Mouse (Mus musculus) urinary bladder, postnatal 36 days (tissue): ENCODE measurements at regions not wholly inside any gene's neighbourhood (a gene's known extent, or its start where the extent isn't known, plus 50 kb on each side); places are given as distances from the start of the nearest gene placed in this dataset.
A peak's percentile ranks its signal among the peaks of the same experiment; 100 is the strongest.
"Not testable (repeated sequence)": the region's sequence is repeated elsewhere in the genome, so short reads cannot be mapped to it uniquely, and the experiment has no call there.

ENCODE experiments used
- DNase-seq, 2 experiments: peaks; one replicate each; pipeline ENCODE4 v3.0.0; 2022; ENCODE audit warnings: low spot score in 2 of 2, mixed read lengths in 1 of 2

DNA sequence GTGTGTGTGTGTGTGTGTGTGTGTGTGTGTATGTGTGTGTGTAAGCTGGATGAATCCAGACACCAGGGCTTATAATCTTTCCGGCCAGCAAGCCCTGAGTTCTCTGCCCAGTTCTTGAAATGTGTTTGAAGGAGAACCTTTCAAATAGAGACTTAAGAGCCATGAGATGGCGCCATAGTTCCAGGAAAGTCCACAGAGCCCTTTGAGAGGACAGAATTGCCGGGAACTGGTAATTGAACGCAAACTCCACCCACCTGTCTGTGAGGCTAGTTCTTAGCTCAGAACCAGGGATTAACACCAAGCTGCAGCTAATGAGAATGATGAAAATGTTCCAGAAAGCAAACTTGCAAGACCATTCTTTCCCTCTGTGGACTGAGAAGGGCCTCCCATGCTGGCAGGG, 72.2 kb downstream of the Trim42 start:
- DNase-seq = no peak

GRCm38 (mm10) chr9:97295770-97296169, 74.0 kb downstream of the Trim42 start:
- peak in 1 of 2 experiments; percentile 35 for DNase-seq

- DNase-seq = no peak
Observed at GRCm38 (mm10) chr9:97291870-97292269, 77.9 kb downstream of the Trim42 start.

DNA sequence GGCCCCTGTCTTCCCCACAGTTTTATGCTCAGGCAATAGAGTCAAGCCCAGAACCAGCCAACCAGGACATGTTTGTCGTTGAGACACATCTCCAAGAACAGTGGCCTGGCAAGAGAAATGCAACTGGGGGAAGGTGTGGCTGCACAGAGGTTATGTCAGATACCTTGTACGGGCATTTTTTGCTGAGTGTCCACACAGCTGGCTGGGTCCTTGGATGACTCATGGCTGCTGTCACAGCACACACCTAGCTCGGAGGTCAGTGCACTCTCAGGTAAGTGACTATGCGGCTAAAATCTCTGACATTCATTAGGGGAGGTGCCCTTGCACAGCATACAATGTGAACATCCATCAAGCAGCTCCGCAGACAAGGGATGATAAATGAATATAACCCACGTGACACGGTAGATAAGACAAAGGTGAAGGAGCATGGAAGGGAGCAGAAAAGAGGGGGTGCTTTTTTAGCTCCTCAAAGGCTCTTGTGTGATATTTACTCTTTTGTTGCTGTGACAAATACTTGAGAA, 85.4 kb downstream of the Trim42 start:
- DNase-seq = no peak

DNA sequence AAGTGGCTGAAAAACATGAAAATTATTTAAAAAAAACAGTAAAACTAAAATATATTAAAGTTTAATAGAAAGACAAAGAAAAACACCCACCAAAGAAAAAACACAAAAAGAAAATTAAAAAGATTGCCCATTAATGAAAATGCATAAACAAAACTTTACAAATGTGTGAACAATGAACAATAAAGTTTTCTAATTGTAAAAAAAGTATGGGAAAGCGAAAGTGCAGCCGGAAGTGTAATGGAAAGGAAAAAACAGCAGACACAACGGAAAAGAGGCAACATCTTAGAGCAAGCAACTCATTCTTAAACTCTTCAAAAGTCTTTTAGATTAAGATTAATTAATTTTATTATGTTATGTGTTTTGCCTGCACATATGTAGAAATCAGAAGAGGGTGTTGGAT, 87.7 kb downstream of the Trim42 start:
- no peak for DNase-seq

DNA sequence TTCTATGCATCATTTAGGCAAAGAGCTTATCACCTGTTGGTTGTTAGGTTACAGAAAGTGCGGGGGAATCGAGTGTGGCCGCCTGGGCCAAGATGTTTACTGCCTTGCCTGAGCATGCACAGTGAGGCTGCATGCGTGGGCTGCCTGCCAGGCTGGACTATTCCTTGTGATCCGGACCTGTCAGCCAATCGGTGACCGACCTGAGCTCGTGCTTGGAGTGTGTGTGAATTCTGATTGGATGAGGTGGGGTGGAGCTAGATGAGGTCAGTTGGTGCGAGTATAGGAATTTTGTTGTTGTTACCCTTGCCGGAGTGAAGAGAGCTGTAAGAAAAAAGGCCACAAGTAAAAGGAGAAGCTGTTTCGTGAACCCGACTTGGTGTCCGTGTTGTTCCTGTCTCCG, 94.3 kb downstream of the Trim42 start:
- not testable (repeated sequence) for DNase-seq

GRCm38 (mm10) chr9:97273891-97274290, 95.9 kb downstream of the Trim42 start:
- no peak for DNase-seq

- DNase-seq = no peak
Observed at GRCm38 (mm10) chr9:97272061-97272460, 97.7 kb downstream of the Trim42 start.

DNA sequence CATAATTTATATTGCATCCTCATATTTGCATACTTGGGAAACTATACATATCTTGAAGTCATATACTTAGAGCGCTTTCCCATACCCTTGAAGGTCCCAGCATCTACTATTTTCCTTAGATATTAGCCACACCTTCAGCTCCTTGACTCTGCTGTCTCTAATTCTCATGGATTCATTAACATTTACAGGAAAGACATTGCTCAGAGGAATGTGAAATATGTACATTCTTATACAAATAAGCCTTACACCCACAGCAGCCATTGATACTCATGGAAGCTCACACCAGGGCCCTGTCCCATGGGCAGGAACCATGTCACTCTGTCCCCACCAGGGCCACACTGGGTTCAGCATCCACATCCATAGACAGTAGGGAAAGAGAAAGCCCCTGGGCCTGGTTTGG, 122.1 kb downstream of the Trim42 start:
- no peak for DNase-seq

- DNase-seq = no peak
Observed at GRCm38 (mm10) chr9:97226074-97226473, 115.1 kb upstream of the Slc25a36 start.

DNA sequence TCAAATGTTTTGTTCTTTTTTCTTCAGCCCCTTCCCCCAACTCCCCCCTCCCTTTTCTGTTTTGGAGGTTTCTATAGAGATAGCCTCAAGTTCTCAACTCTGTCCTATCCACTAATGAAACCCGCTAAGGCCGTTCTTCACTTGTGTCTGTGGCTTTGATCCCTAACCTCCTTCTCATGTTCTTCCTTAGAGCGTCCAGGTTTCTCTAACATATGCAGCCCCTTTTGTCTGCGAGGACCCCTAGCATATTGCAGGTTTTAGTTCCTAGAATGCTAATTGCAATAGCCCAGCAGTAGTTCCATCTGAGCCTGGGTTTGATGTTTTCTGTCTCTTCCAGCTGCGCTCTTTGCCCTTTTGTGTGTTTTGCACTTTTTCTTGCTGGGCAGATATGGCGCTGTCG, 113.6 kb upstream of the Slc25a36 start:
- DNase-seq = no peak

DNA sequence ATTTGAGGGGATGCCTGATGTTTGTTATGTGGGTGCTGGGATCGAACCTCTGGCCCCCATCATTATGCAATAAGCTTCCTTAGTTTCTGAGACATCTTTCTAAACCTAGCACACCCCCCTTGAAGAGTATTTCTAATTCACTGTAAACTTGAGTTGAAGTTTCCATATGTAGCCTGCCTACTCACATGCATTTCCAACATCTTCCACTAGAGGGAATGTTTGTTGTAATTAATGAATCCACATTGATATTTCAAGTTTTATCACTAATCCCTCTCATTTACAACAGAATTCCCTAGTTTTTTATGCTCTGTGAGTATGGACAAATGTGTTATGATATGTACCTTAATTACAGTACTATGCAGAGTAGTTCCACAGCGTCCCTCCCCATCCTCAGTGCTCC, 103.8 kb upstream of the Slc25a36 start:
- DNase-seq = no peak

DNA sequence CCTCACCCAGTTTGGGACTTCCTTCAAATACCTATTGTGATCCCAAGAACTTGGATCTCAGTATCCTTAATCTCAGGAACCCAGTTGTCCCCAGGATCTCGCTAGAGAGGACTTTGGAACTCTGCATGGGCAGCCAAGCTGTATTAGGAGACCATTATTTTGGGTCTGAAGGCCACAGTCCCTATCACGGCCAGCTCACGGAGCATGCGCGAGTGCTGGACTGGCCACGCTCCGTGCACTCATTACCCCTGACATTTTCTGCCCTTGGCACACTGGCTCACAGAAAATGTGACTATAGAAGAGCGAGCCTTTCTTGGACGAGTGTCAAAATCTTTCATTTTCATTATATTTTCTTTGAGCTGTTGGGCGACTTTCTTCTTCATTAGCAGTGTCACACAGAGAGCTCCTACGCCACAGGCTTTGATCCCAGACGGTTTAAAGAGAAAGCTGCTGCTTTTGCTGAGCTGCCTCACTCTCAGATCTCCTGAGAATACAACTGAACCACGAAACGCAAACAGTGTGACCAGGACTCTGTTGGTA, 79.4 kb upstream of the Slc25a36 start:
- DNase-seq = no peak

GRCm38 (mm10) chr9:97189646-97190045, 78.7 kb upstream of the Slc25a36 start:
- no peak for DNase-seq

DNA sequence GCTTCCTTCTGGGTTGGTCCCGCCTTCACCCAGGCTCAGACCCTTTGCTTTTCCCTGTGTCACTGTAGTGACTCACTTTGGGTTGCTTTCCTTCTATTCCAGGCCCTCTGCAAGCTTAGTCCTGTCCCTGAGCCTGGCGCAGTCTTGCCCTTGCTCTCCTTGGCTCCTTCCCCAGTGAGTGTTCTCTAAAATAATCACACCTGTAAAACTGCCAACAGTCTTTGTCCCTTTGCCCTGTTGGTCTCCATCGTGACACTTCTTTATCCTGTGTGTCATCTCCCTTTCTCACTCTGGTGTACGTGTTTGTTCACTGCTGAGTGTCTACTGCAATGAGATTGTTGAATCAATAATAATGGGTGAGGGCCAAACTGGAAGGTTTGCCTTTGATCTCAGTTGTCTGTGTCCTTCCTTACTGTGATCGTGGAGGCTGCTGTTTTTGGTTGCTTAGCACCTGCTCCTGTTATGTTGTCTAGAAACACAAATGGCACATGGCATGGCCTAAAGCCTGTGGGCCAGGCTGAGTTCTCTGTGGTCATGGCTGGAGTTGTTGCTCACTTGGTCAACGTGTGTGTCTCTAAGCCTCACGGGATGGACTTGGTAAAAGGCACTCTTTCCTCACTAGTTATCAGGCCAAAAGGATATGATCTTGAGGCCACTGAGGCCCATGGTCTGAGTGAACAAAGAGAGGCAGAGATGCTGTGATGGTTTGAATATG, 77.8 kb upstream of the Slc25a36 start:
- DNase-seq = peak; percentile 42 to 55

- DNase-seq = no peak
Observed at GRCm38 (mm10) chr9:97173230-97173951, 62.4 kb upstream of the Slc25a36 start.

GRCm38 (mm10) chr9:97172075-97172474, 61.1 kb upstream of the Slc25a36 start:
- DNase-seq = peak; percentile 15 to 17

GRCm38 (mm10) chr9:97171484-97171883, 60.5 kb upstream of the Slc25a36 start:
- no peak for DNase-seq

GRCm38 (mm10) chr9:97170836-97171235, 59.9 kb upstream of the Slc25a36 start:
- no peak for DNase-seq

DNA sequence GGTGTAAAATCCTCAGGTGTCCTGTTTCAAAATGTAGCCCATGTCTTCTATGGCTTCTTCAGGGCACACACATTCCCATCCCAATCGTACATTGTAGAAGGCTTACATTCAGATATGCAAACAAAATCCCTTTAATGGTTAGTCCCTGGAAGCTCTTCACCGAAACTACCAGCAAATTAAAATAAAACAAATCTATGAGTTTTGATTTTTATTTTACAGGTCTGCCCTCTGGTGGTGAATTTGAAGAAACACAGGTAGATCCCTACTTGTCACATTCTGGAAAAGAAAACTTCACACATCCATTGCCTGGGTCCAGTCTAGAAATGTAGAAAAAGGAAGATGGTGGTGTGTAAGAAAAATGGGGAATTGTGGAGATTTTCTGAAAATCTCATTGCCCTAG, 51.5 kb upstream of the Slc25a36 start:
- no peak for DNase-seq
